13 mouse cellular contexts compared by ENCODE assay signal in the genomic region with DNA sequence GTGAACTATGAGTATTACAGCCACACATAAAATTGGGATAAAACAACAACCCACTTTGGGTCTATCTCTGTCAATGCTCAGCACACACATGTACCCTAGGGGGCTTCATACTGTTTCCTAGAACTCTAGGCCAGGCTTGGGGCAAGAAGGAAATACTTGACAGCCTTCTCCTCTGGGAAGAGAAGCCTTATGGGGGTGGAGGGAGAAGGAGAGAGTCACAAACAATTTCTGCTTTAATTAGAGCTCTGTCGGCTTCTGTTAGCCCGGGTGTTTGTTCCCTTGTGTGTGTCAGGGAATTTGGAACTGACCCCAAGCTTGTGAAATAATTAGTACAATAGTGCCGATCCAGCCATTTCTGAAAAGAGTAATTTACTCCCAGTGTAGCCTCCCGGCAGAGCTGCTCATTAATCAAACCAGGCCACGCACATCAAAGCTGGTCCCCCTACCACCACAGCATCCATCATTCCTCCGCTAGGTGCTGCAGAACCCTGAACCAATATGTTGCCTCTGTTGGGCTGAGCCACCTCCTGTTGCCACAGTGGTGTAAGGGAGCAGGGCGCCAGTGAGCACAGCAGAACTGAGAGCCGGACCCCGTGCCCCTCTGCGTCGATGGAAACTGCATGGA.
DNase-seq lines count a peak whose midpoint lies in the region; ATAC-seq lines count a peak whose summit lies in the region.
"Had no signal": no experiment of that assay in that cellular context is flagged by ENCODE, and none has a peak within 500 bp of the region (broad histone marks: within the 10 kb centered on the region; RNA-seq: fewer than 3 reads in every experiment).

No protein-coding gene starts in this region.

- ATAC-seq in hindbrain, embryonic 12.5 days (ENCODE audit: low FRiP score) = peak; percentile 78
- ATAC-seq in limb, embryonic 12.5 days (ENCODE audit: insufficient number of reproducible peaks, insufficient read depth, low FRiP score, low TSS enrichment, low read depth) = 0 out of 2 replicates have a peak, but pooled peaks have one; percentile 31
- no peak for ATAC-seq in heart, embryonic 12.5 days (ENCODE audit: insufficient number of reproducible peaks, low FRiP score)
- ATAC-seq: inflammation-experienced regulatory T-cells, adult 6 months had no signal

- no peak overlapping the region for H3K4me2 ChIP-seq in hindbrain, embryonic 12.5 days (replicated peaks)
- 0 out of 2 replicates have a peak overlapping the region, but pooled peaks have one; percentile 6 for H3K4me2 ChIP-seq in limb, embryonic 12.5 days
- H3K4me2 ChIP-seq in heart, embryonic 12.5 days = no peak overlapping the region
- H3K4me2 ChIP-seq: embryonic facial prominence, embryonic 12.5 days; liver, embryonic 11.5 days had no signal

- H3K27ac ChIP-seq in hindbrain, embryonic 12.5 days = no peak overlapping the region
- H3K27ac ChIP-seq in limb, embryonic 12.5 days = no peak overlapping the region
- H3K27ac ChIP-seq in heart, embryonic 12.5 days (ENCODE audit: poor library complexity, severe bottlenecking) = no peak overlapping the region
- H3K27ac ChIP-seq: embryonic facial prominence, embryonic 12.5 days had no signal

- no peaks in the 10 kb centered on the region for H3K27me3 ChIP-seq in hindbrain, embryonic 12.5 days
- H3K27me3 ChIP-seq in limb, embryonic 12.5 days = no peaks in the 10 kb centered on the region
- H3K27me3 ChIP-seq in heart, embryonic 12.5 days (replicated peaks) = no peaks in the 10 kb centered on the region
- H3K27me3 ChIP-seq: embryonic facial prominence, embryonic 12.5 days had no signal

- 47% methylated on average over 11 of the region's 11 CpGs for WGBS in hindbrain, embryonic 12.5 days
- WGBS in limb, embryonic 12.5 days = 11% methylated on average over 11 of the region's 11 CpGs
- 66% methylated on average over 11 of the region's 11 CpGs for WGBS in heart, embryonic 12.5 days

- peak; percentile 29 to 42 for DNase-seq in kidney, postnatal 4 days
- no peak for DNase-seq in kidney, adult 18-20 months
- DNase-seq in embryo, embryonic 9.5 days (ENCODE audit: extremely low spot score) = peak; percentile 32
- no peak for DNase-seq in thymus, postnatal 36 days
- DNase-seq in lung, postnatal 10 days = no peak
- DNase-seq: adrenal gland, postnatal 25 days; thymus, postnatal 14 days had no signal

- H3K4me3 ChIP-seq in hindbrain, embryonic 12.5 days = no peak overlapping the region
- H3K4me3 ChIP-seq in limb, embryonic 12.5 days (replicated peaks) = no peak overlapping the region
- no peak overlapping the region for H3K4me3 ChIP-seq in heart, embryonic 12.5 days
- H3K4me3 ChIP-seq: embryonic facial prominence, embryonic 12.5 days had no signal

- no peaks in the 10 kb centered on the region for H3K9me3 ChIP-seq in hindbrain, embryonic 12.5 days (replicated peaks)
- no peaks in the 10 kb centered on the region for H3K9me3 ChIP-seq in limb, embryonic 12.5 days
- H3K9me3 ChIP-seq in heart, embryonic 12.5 days (replicated peaks) = no peaks in the 10 kb centered on the region
- H3K9me3 ChIP-seq: embryonic facial prominence, embryonic 12.5 days had no signal

- H3K9ac ChIP-seq in hindbrain, embryonic 12.5 days = no peak overlapping the region
- H3K9ac ChIP-seq in limb, embryonic 12.5 days (replicated peaks) = no peak overlapping the region
- no peak overlapping the region for H3K9ac ChIP-seq in heart, embryonic 12.5 days
- H3K9ac ChIP-seq: embryonic facial prominence, embryonic 12.5 days had no signal

- no peaks in the 10 kb centered on the region for H3K36me3 ChIP-seq in hindbrain, embryonic 12.5 days
- H3K36me3 ChIP-seq in limb, embryonic 12.5 days = no peaks in the 10 kb centered on the region
- no peaks in the 10 kb centered on the region for H3K36me3 ChIP-seq in heart, embryonic 12.5 days
- H3K36me3 ChIP-seq: embryonic facial prominence, embryonic 12.5 days had no signal

- no peaks in the 10 kb centered on the region for H3K4me1 ChIP-seq in hindbrain, embryonic 12.5 days
- H3K4me1 ChIP-seq in limb, embryonic 12.5 days (replicated peaks) = 0 out of 2 replicates have a peak, but pooled peaks cover 6% of the 10 kb centered on the region
- no peaks in the 10 kb centered on the region for H3K4me1 ChIP-seq in heart, embryonic 12.5 days (replicated peaks)
- H3K4me1 ChIP-seq: embryonic facial prominence, embryonic 12.5 days had no signal

Comparison
In these comparisons a context has a peak if more than half of its experiments do, and no peak if none do; other contexts are left out.
1. DNase-seq: peak in kidney, postnatal 4 days (2 of 2) and embryo, embryonic 9.5 days (single experiment); none in kidney, adult 18-20 months (single experiment), thymus, postnatal 36 days (0 of 2) and lung, postnatal 10 days (single experiment).